Mouse (Mus musculus) heart, postnatal 10 days (tissue): ENCODE results near the gene Hoxc8. TPM values are rescaled to one million over a fixed set of nuclear protein-coding genes. Genes with fewer than 3 reads are reported as not detected.

Experiments used
- DNase-seq, 2 experiments: peaks; one replicate each; pipeline ENCODE4 v3.0.0; 2021
- intact Hi-C: fragments of 180-260 bp; cut with DNase I; formaldehyde crosslinking; loops from one replicate; pipeline ENCODE4 v1.15.1; 2025
- total RNA-seq, 2 experiments: library from RNA; stranded (reverse); gene quantifications; 2 replicates each; pipeline ENCODE4 v1.2.3; 2021

Gene Hoxc8
- total RNA-seq, 2 experiments from 2014 or later: not detected

DNA sequence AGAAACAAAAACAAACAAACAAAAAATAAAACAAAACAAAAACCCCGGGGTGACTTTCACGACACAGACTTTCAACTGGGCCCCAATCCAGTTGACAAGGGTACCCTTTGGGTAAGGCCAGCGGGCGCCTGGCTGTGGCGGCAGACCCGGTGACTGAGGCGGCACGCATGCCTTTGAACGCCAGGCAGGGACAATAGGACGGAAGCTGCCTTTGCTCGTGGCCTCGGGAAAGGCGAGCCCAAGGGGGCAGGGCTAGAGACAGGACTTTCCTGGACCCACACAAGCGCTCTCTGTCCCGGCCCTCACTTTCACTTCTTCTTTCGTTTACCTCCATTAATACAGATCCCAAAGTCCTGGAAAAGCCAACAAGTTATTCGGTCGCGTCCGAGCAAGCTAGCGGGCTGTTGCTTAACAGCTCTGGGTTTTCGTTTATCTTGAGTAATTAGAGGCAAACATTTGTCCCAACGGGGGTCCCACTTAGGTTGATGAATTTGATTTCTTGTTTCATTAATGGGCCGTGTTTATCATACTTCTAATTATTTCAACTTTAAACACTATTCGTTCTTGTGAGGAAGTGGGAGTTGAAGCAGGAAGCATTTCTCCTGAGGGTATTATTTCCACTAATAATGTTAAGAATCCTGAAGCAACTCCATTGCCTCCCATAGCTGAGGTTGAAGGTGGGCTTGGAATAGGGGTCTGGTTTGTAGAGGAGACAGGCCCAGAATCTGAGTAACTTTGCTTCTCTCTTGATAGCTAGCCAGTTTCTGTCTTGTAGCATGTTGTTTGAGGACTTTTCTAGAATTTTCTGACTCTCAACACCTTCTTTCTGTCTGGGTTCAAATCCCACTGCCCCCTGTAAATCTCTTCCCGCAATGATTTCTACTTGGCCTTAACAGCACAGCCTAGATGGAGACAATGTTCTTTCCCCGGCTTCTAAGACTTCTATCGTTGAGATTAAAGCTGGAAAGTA, 26.5 kb upstream of the Hoxc8 start:
- intact Hi-C loops: no loop called here
- peak; percentile 26 to 47 for DNase-seq

DNA sequence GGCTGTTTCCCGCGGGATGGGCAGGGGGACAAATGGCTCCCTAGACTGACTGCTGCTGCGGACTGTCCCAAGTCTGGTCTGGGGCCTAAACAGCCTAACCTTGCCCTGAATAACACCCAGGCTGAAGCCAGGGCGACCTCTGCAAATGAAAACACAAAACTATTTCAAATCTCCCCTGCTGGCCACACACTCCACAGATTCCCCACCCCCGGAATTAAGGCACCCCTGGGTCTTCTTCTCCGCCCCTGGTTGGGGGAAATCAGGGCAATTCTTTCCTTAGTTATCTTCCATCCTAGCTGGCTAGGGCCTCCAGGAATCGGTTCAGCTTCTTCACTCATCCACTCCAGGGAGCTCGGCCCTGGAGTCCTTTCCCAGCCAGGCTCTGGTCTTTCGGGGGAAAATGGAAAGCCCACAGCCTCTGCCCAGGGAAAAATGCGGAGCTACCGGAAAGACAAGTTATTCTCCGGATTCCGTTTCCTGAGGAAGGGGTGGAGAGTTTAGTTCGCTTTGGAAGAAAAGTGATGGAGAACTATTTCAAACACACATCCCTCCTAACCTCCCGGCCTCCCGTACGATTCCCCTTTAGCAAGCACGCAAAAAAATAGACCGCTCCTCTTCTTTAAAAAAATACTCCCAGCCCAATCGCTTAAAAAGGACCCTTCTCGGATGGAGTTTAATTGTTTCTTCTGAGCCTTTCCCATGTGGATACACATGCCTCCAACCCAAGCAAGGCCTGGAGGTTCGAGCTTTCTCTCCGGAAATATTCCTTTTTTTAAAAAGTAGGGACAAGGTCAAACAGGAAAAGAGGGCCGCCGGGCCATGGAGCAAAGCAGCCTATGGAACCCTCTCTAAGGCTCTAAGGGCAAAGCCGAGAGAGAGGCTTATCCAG, 25.2 kb upstream of the Hoxc8 start:
- no peak for DNase-seq
- intact Hi-C loops: no loop called here

DNA sequence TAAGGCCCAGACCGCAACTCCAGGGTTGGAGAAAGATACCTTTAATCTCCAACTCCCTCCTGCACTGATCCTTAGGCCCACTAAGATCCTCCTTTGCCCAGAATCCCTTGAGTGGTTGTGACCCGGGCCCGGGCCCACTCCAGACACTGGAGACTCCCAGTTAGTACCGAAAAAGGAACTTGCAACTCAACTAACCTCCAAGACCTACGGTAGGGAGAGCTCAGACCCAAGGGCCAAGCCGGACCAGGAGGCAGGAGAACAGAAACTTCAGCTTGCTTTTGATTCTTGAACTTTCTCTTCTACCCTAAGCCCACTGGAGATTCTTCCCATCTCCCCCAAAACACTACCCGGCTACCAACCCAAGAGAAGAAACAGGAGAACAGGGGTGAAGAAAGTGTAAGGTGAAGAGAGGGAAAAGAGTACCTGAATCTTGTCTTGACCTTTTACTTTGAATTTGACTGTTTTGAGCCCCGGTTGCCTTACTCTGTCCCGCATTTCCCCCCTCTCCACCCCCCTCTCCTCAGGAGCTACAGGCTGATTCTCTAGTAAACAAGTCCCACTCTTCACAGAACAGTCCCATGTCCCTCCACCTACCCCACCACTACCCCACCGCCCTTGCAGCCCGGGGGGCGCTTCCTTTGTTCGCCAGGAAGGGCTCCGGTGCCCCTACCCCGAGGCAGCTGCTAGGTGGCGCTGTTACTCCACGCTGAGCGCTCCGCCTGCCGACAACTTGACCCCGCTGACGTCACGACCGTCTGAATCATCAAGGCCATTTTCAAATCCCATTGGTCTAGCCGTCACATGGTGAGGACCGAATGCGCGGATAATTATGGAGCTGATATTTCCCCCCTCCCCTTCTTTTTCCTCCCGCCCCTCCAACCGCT, 24.3 kb upstream of the Hoxc8 start:
- DNase-seq: peak; percentile 44 to 72
- intact Hi-C loops: no loop called here

DNA sequence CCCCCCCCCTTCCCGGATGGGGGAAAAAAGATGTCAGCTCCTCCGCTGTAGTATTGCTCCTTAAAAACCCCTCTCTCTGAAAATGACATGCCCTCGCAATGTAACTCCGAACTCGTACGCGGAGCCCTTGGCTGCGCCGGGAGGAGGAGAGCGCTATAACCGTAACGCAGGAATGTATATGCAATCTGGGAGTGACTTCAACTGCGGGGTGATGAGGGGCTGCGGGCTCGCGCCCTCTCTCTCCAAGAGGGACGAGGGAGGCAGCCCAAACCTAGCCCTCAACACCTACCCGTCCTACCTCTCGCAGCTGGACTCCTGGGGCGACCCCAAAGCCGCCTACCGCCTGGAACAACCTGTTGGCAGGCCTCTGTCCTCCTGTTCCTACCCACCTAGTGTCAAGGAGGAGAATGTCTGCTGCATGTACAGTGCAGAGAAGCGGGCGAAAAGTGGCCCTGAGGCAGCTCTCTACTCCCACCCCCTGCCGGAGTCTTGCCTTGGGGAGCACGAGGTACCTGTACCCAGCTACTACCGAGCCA, 23.6 kb upstream of the Hoxc8 start, which contains the start of gene Hoxc10:
Gene Hoxc10 (plus strand): TSS at position 21 of the 536 bp plus-strand sequence.
- no peak for DNase-seq
- intact Hi-C loops: no loop called here

DNA sequence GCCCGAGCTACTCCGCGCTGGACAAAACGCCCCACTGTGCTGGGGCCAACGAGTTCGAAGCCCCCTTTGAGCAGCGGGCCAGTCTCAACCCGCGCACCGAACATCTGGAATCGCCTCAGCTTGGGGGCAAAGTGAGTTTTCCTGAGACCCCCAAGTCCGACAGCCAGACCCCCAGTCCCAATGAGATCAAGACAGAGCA, 23.2 kb upstream of the Hoxc8 start, which contains the start of gene Hoxc5:
Gene Hoxc5 (plus strand): TSS at position 132 of the 199 bp plus-strand sequence.
- intact Hi-C loops: no loop called here
- no peak for DNase-seq

DNA sequence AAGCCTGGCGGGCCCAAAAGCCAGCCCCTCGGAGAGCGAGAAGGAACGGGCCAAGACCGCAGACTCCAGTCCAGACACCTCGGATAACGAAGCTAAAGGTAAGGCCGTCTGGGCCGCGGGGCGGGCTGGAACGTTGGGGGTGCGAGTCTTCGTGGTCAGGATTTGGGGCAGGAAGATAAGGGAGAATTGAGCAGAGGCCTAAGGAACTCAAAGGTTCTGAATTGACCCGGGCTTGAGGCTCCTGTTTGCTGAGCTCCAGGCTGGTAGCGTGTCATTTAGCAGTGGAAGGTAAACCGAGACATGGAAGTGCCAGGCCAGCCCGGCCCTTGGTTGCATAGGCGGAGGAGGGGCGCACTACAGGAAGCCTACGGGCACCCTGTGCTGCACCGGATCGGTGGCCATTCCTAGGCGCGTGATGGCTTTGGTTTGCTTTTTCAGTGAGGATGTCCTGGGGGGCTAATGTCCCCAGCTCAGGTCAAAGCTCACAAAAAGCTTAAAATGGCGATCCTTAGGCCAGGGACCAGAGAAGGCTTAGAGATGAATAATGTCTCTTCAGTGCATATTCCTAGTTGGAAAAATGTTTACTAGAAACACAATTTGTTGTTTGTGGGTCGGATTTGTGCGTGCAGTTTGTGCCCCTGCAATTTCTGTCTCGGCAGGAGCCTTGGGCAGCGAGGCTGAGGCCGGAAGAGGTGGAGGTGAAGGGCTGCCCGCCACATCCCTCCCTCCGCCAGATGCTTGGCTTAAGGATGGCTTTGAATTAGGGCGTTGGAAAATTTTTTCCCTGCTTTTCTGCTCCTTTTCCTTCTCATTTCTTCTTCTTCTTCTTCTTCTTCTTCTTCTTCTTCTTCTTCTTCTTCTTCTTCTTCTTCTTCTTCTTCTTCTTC, 22.7 kb upstream of the Hoxc8 start:
- intact Hi-C loops: no loop called here
- DNase-seq: no peak

DNA sequence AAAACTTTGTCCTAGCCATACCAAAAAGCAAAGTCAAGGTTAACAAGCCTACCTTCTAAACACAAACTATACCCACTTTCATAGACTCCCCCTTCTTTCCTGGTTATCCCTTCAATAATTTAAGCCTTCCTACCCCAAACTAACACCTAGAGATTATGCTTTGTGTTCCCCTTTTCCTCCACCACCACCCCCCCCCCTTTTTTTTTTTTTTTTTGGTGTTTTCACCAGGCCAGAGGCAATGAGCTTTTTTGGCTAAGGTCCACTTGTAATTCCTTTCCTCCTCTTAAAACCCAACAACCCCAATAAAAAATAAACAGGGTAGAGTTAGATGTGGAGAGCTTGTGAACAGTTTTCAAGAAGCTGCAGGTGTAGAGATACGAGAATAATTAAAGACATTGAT, 21.1 kb upstream of the Hoxc8 start:
- intact Hi-C loops: no loop called here

DNA sequence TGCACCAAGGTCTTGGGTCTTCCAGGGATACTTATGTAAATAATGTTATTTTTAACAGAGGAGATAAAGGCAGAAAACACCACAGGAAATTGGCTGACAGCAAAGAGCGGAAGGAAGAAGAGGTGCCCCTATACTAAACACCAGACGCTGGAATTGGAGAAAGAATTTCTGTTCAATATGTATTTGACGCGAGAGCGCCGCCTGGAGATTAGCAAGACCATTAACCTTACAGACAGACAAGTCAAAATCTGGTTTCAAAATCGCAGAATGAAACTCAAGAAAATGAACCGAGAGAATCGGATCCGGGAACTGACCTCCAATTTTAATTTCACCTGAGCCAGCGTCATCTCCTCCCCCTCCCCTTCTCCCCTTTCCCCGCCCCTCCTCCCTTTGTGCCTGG, 19.7 kb upstream of the Hoxc8 start:
- no peak for DNase-seq
- intact Hi-C loops: loop anchor here (2.0 kb wide), 1 partner anchor 210 kb away; no protein-coding TSS in a partner anchor

More for the DNA sequence above, 21.1 kb upstream of the Hoxc8 start:
- no peak for DNase-seq

DNA sequence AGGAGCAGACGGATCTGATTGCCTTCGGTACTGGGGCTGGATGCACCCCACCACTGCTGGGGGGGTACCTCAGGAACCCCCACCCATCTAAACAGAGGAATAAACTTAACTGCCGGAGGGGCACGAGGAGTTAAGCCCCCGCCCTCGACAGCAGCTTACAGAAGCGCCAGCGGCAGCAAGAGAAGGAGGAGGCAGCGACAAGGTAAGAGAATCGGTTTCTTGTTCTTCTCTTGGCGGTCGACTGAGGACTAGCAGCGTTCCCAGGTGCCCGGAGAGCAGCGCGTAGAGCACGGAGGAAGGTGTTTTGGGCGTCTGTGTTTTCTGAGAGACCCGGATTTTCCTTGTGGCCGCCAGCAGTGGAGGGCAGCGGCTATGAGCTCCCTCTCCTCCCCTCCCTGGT, 18.2 kb upstream of the Hoxc8 start:
- intact Hi-C loops: no loop called here
- DNase-seq: no peak

DNA sequence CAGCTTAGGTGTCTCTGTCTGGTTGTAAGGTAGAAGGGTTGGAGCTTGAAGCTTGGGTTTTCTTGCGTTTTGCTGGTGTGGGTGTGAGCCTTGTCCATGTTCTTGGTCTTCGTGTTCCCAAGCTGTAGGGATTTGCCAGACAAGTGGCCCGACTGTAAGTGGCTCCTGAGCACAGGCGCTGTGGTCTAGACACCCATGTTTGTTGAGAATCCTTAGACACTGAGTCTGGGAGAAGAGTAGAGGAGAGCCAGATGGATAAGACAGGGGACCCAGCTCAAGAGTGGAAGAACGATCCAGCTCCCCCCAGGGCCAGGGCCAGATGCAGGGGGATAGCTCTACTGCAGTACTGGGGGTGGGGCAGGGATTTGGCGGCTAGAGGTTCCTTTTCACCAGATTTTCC, 17.7 kb upstream of the Hoxc8 start:
- intact Hi-C loops: no loop called here

DNA sequence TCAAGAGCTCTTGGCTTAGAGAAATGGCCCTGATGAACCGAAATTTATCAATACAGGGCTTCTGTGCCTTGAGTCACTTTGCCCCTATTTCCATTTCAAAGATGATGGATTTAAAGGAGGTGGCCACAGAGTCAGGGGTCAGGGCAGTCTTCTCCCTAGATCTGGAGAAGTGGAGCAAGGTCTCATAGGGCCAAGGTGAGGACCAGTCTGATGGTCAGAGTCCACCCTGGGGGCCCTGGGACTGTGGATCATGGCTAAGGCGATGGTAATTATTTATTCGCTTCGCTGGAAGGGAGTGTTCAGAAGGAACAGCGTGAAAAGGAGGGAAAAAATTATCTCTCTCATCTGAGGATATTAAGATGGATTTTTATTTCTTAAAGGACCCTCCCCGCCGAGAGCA, 15.4 kb upstream of the Hoxc8 start:
- intact Hi-C loops: no loop called here
- DNase-seq: no peak

More for the DNA sequence above, 17.7 kb upstream of the Hoxc8 start:
- no peak for DNase-seq

DNA sequence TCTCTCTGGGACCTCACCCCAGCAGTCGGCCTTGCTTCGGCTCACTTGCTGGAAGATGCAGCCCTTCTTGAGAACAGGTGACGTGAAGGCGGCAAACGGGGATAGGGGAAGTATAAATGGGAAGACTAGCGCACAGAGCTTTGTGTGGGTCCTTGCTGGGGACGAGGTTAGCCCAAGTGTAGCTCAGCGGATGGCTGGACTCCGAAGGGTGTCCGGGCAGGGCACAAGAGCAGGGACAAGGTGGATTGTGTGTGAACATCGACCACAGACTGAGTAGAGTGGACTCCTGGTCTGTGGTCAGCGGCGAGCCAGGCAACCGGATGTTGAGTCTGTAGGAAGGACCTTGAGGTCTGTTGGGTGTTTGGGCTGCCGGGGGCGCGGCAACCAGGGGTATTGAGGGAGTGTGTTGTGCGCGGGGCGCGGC, 14.7 kb upstream of the Hoxc8 start:
- DNase-seq: no peak
- intact Hi-C loops: no loop called here

DNA sequence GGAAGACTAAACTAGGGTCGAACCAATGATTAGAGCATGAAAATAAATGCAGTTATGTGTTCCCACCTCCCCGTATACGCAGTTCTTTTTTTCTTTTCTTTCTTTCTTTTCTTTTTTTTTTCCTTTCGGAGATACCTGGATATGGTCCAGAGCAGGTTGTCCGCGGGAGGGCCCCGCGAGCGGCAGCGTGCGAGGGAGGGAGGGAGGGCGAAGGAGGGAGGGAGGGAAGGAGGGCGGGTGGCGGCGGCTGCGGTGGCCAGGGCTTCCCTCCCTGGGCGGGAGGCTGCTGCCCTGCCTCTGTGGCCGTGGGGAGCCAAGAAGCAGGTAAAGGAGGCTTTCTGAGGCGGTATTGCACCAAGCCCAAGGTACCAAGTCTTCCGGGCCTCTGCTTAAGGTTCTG, 14.2 kb upstream of the Hoxc8 start, which contains the start of gene Hoxc9:
Gene Hoxc9 (plus strand): TSS at position 269 of the 400 bp plus-strand sequence.
- intact Hi-C loops: no loop called here
- no peak for DNase-seq

DNA sequence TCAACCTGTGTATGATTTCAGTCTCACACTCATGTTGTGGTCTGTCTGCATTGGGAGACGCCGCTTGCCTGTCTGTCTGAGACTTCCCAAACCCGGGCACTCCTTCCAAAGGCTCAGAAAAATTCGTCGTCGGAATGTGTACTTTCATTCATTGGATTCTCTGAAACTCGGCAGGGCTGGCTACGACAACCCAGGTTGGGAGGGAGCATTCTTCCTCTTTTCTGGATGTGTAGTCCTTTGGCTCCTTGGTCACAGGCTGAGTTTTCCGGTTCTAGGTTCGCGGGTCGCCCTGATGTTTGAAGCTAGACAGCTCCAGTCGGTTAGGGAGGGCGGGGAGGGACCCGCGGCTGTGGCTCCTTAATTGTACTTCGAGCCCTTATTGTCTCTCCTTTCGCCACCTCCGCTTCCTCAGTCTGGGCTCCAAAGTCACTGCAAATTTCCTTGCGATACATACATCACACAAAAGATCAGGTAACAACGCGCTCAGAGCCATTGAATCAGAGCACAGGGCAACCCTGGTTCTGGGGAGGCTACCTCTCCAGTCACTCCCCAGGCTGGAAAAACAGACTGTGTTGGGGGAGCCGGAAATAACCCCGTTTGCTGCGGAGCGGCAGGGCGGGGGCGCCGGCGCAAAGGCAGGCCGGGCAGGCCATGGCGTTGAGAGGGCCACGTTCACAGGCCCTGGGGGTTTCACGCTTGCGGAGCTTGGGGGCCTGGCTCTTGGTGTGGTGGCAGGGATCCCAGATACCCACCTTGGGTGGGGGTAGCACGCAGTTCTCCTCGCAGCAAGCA, 13.6 kb upstream of the Hoxc8 start:
- DNase-seq: no peak
- intact Hi-C loops: no loop called here

DNA sequence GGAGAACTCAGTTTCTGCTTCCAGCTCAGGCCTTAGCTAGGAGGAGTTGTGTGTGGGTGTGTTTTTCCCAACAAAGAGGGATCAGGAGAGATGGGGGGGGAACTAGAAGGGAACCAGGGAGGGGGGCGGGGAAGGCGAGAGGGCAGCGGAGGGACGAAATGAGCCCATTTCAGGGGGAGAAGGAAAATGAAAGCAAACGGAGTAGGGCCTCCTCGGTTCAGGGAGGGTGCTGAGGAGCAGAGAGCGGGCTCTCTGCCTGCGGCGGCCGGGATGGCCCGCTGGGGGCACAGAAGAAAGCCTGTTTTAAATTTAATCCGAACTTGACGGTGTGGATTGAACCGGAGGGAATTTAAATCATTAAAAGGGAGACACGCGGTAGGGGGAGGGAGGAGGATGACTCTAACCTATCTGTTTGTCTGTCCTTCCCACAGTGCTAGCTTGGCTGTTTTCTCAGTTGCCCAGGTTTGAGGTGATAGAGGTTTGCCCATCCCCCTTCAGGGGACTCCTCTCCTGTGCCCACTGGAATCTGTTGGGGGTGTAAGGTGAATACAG, 12.9 kb upstream of the Hoxc8 start:
- no peak for DNase-seq
- intact Hi-C loops: no loop called here

DNA sequence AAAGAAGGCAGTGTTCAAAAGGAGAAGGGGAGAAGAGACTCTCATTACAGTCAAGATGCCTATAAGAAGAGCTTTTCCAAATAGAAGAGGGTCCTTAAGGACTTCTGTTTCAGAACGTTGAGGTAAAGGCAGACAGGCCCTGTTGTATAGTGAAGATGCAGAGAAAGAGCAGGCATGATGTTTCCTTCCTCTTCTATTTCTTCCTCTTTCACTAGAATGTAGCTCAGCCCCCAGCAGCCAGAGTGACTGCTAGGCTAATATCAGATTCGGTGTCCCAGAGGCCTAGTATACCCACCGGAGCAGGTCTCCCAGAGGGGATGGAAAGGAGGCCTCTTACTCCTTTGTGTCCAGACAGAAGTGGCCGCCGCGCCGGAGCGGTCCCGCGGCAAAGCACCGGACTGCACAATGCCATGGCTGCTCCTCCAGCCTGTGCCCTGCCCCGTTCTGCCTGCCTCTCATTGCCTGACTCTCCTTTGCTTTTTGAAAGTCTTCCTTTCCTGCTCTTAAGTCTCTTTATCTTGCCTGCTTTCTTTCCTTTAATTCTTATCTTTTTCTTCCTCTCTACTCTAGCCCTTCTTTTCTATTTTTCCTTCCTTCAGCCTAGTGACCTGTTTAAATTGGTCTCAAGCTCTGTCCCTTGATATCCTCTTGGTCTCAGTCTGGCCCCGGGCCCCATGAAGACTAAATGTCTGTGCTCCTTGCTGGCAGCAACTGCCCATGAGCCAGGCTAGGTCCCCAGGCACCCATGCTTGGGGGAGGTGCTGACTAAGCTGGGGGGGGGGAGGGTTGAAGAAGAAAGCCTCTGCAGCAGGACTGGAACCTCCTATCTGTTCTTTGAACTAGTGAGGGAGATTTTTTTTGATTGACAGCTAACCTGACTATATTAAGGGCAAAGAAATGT, 11.5 kb upstream of the Hoxc8 start:
- no peak for DNase-seq
- intact Hi-C loops: no loop called here

DNA sequence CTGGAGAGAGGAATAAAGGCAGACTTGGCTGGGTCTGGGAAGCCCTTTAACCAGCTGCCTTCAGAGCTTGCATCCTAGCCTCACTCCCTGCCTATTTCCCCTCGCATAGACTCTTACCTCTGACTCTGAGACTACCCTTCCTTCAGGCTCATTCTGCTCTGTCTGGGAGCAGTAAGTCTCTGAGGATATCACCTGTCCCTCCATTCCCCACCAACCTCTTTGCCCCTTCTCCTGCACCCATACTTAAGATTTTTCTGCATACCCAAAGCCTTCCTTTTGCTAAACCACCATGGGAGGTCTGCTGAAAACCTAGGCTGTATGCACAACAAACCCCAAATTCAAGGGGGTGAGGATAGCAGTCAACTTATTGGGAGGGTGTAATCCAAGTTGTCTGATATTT, 10.5 kb upstream of the Hoxc8 start:
- intact Hi-C loops: loop anchor here (10.0 kb wide), 1 partner anchor 335 kb away; the partner anchor contains the start of gene Gpr84
- no peak for DNase-seq
